Mouse (Mus musculus) CD4-positive, CD25-positive, alpha-beta regulatory T cell, adult 2 months (primary cell): ENCODE measurements around the gene Tll2.

Source experiments
- DNase-seq: peaks from one replicate; pipeline ENCODE4 v3.0.0-alpha.2; 2012; ENCODE audit warnings: low read depth, low spot score

Tll2 gene

DNA sequence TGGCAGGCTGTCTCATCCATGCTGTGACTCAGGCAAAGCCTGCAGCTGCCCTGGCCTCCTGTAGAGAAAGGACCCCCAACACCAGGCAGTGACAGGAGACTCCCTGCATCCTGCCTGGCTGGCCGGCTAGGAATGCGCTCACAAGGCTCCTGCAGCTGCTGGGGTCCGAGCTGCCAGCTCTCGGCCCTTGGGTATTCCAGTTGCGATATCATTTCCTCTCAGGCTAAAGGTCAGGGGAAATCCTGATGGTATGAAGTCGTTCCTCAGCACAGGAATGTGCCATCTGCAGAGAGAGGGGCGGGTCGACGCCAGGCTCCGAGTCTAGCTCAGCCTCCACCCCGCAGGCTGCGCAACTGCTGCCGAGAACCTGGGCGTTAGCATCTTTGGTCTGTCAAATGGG, 46.2 kb downstream of the Tll2 start:
- DNase-seq = no peak

DNA sequence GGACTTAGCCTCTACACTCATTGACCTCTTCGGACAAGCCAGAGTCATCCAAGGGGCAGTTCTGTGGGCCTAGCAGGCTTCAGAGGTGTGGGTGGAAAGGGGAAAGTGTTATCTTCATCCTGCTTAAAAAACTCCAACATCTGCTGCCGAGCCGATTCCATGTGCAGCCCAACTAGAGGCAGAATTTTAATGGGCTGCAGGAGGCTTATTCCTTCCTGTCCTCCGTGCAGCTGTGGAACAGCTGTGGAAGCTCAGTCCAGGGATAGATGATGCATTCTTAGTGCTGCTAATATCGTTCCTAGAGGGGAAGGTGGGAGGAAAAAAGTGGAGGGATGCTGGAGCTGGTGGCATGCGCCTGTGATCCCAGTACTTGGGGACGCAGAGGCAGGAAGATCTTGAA, 52.0 kb downstream of the Tll2 start:
- DNase-seq = no peak

DNA sequence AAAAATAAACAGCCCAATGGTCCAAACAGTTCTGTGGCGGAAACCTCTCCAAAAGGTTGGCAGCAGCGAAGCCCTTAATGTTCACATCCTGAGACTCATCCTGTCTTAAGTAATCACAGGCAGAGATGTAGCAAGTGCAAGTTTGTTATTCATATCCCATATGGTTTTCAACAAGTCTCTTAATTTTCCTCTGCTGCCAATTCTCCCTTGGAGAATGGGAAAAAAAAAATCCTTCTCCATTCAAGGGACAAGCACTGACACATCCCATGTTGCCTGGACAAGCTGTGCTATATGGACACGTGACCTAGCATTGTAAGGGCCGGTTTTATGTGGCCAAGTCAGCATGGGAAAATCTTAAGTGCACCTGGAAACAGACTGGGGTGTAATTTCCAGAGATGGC, 54.2 kb downstream of the Tll2 start:
- DNase-seq = no peak

DNA sequence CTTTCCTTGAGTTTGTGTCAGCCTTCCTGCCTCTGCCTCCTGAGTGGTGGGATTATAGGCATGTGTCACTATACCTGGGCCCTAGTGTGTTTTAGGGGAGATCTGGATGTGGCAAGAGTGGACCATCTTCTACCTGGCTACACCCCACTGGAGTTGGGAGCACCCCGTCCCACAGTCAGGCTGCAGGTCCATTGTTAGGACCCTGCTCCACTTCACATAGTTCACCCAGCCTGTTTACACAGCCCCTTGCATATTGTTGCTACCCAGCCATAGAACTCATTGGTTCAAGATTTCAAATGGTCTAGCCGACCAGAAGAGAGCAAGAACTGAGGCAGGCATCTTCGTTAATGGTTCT, 54.6 kb downstream of the Tll2 start:
- DNase-seq = no peak

DNA sequence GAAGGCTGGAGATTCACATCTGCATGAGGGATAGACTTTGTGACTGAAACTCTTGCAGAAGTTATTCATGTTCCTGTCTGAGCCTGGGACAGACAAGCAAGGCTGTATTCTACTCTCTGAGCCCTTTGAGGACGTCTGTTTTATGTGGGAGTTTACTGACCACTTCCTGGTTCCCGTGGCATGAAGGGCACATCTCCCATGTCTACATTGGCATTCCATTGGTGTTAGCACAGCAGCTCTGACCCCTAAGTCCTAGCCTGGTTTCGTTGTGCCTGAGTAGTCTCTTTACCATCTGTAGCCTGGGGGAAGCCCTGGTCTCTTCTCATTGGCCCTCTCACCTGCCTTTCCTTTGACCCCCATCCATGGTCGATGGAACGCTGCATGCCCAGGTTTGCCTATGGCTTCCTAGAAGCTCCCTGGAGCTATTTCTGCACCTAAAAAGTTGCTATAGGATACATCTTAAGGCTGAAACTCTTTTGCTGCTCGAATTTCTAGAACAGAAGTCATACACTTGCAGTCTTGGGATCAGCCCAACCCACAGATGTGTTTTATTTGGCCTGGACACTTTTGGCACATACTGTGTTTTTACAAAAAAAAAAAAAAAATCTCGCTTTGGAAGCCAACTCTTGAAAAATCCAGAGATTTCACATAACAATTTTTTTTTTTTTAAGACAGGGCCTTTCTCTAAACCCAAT, 55.2 kb downstream of the Tll2 start:
- no peak for DNase-seq

DNA sequence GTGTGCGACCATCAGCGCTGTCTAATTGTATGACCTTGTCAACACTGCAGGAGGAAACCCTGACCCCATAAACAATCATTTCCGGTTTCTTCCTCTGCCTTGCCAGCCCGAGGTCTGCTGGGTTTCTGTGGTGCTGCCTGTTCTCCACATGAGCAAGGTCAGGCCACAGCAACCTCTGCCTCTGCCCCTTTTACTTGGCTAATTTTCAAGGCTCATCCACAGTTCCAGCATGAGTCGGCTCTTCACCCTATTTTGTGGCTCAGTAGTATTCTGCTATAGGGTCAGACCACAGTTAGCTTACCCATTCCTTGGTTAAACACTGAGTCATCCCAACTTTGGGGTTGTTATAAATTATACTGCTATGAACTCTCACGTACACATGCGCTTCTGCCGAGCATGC, 65.7 kb downstream of the Tll2 start:
- DNase-seq = no peak

DNA sequence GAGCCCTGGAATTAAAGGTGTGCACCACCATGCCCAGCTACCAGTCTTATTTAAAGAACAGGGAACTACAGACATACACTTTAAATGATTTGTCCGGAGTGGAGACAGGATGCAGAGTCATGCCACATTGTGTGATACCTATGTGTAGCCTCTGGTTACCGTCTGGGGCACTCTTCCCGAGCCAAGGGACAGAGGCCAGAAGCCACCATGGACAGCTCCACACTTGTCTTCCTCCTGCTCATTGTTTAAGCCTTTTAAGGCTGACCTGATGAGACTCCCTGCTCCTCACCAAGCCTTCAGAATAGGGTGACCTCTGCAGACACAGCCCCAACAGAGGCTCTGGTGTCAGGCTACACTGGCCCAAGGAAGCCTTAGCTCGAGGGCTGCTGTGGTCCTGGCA, 67.0 kb downstream of the Tll2 start:
- no peak for DNase-seq

DNA sequence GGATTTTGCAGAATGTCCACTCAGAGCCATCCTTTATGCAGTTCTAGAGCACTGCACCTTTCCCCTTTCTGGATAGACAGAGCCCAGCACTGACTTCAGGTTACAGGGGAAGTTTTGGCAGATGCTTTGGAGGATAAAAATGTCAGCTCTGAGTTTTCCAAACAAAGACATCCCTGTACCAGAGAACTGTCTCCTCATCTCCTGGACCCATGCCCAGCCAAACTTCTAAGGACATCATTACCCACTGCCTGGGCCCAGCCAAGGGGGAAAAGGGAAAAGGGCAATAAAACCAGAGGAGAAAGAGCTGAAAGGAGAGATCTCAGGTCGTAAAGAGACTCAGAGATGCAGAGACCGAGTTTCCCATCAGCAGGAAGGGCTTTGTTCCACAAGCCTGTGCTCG, 83.6 kb downstream of the Tll2 start:
- no peak for DNase-seq

DNA sequence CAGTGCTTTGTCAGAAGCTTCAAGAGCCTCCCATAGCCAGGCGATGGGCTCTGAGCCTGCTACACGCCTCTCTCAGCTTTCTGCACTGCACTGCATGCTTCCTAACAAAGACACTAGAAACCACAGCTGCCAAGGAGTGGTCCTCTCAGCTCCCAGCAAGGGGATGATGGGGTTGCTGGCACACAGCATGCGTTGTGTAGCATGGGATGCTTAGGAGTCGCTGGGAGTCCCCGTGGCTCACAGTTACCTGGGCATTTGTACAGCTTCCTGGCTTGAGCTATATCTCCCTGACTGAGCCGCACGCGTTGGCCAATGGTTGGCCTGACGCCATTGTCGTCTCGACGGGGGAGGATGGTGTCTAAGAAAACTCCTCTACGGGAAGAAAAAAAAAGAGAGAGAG, 86.7 kb downstream of the Tll2 start:
- DNase-seq = no peak

DNA sequence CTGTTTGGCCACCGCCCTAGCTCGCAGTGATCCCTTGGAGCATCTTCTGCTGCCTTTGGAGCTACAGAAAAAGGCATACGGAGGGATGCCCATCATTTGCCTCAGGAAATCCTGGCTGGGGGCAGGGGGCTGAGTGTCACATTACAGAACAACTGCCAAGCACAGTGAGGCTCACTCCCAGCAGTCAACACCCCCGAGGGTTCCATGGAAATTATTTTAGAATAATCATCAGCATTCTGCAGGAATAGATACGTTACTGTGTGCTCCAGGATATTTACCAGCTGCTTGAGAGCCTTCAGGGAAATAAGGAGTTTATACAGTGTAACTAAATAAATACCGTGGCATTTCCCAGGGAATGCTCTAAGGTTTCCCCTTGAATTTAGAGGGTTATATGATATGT, 88.3 kb downstream of the Tll2 start:
- DNase-seq = no peak

DNA sequence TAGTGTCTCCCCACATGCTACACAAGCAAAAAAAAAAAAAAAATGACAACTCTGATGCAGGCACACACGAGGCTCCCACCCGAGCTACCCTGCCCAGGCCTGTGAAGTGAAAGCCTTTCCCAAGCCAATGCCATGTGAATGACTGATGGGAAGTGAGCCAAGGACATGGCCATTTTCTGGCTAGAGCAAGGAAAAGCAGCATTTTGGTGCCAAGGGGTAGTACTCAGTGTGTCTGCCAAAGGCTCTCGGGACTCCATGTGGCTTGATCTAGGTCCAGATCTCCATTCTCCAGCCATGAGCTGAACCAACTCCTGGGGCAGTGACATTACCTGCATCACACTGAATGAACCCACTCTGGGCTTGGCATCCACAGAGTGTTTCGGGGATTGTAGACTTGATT, 89.3 kb downstream of the Tll2 start:
- no peak for DNase-seq

DNA sequence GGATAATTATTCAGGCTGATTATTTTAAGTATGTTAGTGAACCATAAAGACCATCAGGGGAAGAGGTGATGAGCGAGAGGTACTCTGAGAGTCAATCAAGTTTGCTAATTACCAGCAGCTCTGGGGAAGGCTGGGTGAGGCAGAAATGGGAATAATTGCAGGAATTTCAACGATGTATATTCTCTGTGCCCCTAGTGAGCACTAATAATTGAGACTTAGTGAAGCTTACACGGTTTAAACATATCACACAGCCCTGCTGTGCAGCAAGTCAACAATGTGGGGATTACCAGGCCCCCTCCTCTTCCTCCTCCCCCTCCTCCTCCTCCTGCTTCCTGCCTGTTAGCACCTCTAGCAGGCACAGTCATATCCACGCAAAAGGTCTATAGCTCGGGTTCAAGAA, 92.0 kb downstream of the Tll2 start:
- no peak for DNase-seq

DNA sequence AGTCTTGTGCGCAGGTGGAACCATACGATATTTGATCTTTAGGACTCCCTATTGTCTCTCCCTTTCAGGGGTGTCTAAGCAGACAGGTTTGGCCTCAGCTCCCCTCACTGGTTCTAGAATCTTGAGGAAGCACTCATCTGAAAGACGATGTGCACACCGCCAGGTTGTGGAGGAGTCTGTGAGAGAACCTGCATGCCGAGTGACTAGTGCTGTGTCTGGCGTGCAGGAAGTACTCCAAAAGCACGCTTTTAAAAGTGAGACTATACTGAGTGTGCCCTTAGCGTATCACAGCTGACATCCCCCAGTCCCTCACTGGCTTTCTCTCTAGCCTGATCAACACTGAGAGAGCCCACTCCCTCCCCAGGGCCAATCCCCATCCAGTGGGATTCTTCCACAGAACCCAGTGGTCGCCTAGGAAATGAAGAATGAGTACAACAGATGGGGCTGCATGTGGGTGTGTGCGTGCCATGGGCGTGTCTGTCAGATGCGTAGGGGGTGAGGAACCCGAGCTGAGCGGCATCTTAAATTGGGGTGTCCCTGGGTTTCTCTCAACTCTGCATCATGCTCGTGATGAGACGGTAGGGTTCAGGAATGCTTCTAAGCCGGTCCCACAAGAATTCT, 92.6 kb downstream of the Tll2 start:
- DNase-seq = no peak

DNA sequence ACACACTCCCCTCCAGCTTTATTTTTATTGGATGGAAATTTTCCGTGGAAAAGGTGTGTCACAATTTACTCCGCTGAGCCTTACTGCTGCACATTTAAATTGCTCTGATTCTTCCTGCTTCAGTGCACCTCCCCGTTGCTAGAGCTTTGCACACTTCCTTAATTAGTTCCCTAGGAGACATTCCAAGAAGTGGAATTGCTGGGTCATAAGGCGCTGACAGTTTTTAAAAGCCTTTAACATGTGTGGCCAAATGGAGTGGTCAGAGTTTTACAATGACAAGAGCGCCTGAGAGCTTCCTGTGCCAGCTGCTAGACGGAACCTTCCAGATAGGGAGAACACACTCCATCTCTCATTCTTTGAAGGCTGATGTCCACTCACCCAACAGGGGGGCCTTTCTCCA, 94.0 kb downstream of the Tll2 start:
- DNase-seq = no peak

DNA sequence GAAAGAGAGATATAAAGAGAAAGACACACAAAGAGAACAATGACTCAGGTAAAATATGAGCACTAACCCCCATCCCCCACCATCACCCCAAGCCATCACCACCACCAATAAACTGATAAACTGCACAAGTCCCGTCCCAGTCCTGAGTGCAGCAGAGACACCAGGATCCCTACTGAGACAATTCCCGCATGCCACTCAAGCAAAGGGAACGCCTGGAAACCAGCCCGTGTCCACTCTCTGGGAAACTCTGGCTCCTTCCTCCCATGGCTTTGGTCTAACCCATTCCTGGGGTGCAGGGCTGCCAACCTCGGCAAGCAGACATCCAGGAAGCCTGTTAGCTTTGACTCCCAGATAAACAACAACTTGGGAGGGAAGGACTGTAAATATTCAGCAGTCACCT, 96.6 kb downstream of the Tll2 start:
- no peak for DNase-seq

DNA sequence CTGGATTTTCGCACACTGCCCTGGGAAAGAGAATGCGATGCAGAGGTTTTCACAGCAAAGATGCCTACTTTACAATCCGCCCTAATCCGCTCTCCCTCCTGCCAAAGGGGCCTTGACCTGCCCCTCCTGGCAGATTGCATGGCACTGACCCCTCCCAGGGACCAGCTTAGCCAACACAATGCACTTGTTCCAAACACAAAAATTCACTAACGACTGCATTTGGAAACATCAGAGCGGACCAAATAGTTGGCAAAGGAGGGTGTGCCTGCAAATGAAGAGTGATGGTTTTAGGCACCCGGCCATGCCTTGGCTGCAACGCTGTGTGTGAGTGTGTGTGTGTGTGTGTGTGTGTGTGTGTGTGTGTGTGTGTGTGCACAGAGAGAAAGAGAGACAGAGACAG, 97.1 kb downstream of the Tll2 start:
- DNase-seq = no peak

DNA sequence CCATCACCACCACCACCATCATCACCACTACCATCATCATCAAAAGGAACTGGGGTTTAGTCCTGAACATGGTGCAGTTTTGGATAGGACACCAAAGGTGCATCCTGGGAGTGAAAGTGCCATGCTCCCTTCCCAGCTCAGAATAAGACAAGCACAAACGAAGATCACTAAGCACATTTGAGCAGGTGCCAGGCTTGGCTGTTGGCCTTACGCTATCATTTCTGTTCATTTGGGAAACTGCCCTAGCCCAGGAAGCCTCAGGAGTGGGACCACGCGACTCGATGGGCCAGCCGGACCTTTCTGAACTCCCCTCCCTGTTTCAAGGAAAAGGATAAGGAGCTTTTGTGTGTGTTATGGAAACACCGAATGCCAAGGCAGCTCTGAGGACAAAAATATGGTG, 98.0 kb downstream of the Tll2 start:
- DNase-seq = no peak

DNA sequence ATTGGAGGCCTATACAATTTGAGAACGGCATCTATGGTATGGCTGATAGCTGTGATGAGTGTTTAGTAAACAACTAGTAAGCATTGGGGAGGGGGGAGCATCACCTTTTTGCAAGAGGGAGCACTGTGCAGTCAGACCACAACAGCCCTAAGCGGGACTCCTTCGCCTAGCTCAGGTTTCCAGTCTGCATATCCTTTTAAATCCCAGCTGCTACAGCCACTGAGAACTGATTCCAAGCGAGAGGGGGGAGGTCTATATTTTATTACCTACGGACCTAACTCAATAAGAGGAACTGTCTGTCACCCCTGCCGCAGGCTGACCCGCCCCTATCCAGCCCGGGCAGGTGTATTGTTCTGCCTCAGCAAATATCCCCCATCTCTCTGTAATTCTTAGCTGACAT, 99.1 kb downstream of the Tll2 start:
- DNase-seq = no peak

DNA sequence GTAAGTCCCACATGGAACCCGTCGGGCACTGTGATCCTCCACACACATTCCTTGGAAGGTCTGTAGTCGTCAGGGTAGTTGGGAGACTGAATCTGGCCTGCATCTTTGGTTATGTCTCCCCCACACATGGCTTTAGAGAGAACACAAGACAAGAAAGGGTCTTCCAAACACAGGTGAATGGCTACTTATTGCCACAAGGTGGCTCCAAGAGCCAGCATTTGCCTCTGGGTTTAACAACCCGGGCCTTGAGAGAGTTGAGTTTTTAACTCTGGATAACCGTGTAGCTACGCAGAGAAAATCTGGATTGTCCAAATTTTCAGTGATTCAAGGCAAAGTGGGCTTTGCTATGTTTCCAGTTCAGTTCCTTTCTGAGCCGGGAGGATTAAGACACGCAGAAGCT, 101.7 kb downstream of the Tll2 start:
- no peak for DNase-seq

DNA sequence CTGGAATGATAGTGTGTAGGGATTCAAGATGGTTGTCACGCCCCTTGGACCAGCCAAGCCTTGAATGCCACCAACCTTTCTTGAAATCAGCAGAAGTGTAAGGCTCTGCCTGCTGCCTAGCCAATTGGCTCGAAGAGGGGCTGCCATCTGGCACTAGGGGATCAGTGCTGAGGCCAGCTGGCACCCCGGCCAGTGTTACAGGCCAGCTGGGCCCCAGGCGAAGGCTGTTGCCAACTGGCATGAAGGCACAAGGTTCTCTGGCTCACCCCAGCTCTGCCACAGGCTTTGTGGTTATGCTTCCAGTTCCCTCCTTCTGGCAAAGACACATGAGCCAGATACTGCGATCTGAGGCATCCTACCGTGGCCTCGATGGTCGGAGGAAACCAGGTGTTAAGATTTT, 105.2 kb downstream of the Tll2 start:
- DNase-seq = no peak

DNA sequence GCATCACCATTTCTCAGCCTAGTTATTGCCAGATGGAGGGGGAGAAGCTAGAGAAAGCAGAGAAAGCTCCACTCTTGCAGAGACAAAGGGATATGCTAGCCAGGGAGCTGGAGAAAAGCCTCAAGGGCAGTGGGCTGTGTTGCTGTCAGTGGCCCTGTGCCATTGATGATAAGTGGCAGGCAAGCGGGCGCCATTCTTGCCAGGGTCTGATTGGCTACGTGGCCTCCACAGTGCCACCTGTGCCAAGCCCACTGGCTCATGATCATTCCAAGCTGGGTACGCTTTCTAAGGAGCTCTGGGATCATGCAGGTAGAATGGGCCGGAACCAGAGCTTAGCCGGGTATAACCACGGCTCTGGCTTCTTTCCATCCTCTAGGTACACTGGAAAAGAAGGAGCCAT, 105.8 kb downstream of the Tll2 start:
- DNase-seq = no peak

DNA sequence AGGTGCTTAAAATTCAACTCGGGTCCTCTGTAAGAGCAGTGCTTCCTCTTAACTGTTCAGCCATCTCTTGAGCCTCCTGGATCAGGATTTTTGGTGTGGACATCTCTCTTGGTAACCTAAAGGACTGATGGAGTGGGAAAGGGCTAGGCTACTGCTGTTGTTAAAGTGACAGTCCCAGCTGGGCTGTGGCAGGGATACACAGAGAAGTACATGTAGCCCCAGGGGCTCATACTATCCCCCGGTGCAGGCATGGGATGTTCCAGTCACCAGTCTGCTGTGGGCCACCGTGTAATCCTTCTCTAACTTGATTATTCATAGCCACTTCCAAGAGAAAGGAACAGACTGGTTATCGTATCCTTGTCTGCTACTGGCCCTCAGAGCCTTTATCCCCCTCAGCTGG, 109.6 kb downstream of the Tll2 start:
- DNase-seq = no peak

DNA sequence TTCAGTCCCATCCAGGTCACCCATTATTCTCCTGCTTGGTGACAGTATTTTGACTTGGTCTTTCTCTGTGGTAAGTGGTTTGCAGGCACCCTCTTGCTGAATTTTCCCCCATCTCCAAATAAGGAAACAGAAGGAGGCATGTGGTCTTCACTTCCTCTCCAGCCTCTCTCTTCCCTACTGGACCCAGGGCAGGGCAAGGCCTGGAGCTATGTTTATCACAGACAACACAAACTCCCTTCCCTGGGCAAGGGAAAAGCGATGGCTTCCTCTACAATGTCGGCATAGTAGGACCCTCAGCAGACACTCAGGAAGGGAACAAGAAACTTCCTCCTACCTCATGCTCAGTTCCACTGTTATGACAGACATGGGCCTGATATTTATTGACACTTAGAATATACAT, 114.7 kb downstream of the Tll2 start:
- DNase-seq = no peak

DNA sequence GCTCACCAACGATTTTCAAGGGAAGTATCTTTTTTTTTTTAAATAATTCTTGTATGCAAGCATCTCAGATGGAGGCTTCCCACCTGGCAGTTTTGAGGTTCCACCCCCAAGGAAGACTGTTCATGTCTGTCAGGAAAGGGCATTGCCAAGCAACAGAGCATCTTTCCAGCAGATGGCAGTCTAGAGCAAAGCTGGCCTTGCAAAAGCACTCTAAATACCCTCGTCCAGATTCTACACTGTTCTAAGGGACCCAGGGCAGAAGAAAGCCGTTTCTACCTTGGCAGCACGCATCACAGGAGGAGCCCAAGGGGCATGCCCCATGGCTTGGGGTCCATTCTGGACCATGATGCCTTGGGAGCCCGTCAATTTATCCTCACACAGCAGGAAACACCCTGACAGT, 116.8 kb downstream of the Tll2 start:
- DNase-seq = peak; percentile 74
